Mouse (Mus musculus) T-helper 17 cell (primary cell): Measurements from ENCODE around the gene Camsap2.

Experiments
- in situ Hi-C, 2 experiments: fragments of 300-600 bp; cut with MboI, MseI; formaldehyde crosslinking; loops; 1 replicate in 1 of 2; 2 replicates in 1 of 2; pipeline ENCODE4 v1.15.1; 2025; ENCODE audit warnings: high pct_unique_total_duplicates in 2 of 2

Camsap2 gene

DNA sequence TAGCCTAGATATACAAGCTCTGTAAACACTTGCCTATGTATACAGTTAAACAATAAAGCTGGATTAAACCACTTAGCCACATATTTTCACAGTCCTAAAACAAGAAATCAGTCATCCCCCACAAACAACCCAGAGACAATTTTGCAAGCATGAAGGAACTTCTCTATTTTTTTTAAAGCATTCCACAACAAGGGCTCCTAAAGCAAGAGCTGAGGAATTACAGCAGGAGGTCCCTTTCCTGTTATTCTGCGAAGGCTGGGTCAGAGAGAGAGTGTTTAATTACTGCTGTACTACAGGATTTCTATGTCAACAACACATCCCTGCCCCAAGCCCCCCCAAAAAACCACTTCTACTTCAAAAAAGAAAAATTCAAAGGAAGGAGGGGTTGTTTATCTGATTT is 1.6 kb downstream of the Camsap2 start:
- in situ Hi-C loops, result no loop called here

DNA sequence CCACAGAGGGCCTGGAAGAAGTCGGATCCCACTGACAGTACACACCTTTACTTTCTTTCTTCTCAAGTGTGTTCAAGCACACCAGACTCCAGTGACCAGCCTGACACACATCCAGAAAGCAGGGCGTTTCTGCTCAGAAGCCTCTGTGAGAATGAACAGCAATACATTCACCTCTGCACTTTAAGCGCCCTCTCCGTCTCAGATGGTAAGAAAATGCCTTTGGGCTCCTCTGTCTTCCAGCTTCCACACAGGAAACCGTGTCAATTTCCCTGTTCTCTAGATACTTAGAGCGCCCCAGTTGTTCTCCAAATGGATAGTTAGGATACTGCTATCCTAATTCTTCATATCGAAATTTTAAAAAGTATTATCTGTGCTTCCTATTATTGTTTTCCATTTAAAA is 2.2 kb downstream of the Camsap2 start:
- in situ Hi-C loops, result no loop called here

DNA sequence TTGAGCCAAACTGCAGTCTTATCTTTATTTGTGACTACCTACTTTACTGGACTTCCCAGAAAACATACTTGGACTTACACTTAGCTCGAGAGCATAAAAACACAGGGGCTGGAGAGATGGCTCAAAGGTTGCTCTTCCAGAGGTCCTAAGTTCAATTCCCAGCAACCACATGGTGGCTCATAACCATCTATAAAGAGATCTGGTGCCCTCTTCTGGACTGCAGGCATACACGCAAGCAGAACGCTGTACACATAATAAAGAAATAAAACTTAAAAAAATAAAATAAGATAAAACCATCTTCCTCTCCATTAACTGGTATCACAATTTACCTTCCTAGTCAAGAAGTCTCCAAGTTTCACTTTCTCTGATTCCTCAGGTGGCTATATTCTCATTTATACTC is 5.4 kb downstream of the Camsap2 start:
- in situ Hi-C loops, result no loop called here

GRCm38 (mm10) chr1:136334743-136335142 is 11.2 kb downstream of the Camsap2 start:
- in situ Hi-C loops, result no loop called here

- in situ Hi-C loops, result no loop called here
Measured at GRCm38 (mm10) chr1:136333512-136333911, 12.4 kb downstream of the Camsap2 start.

DNA sequence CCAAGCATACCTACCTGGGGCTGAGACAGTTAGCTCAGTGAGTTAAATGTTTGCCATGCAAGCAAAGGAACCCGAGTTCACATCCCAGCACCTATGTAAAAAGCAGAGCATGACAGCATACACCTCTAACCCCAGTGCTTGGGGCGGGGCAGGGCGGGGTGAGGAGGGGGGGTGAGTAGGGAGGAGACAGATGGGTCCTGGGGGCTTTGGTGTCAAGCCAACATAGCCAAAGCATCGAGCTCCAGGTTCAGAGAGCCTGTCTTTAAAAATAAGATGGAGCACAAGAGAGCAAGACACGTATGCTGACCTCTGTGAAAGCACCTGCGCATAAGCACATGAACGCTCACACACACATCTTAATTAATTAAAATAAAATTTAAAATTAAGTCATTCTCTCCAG is 12.8 kb downstream of the Camsap2 start:
- in situ Hi-C loops, result no loop called here

DNA sequence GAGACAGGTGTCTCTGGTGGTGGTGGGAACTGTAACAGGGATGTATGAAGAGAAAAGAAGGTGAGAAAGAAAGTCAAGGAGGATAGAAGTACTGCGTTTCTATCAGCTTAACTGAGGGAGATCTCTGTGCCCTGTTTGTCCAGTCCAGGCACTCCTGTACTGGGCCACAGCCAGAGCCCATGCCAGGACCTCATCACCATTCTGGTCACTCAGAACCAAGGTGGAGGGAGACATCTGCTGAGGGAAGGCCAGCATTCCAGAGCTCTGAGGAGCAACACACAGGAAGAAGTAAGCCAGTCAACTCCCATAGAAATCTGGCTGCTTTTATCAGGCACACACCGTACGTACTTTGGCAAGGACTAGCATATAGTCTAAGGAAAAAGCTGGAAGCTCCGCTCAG is 14.1 kb downstream of the Camsap2 start:
- in situ Hi-C loops, result no loop called here

DNA sequence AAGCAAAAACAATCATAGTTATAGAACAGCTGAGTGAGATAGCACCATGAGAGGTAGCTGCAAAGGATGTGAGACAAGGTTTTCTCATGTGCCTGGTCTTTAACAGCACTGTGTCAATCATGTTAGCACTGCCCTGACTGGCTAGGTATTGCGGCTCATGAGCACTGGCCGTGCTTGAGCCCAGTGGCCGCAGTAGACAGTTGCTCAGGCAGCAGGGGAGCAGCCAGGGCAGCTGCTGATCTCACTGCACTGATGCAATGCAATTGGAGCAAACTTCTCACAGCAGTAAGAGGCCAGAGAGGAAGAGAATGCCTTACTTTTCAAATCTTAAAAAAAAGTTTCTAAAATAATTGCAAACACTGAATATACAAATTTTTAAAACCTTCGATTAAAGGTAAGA is 16.5 kb downstream of the Camsap2 start:
- in situ Hi-C loops, result no loop called here

GRCm38 (mm10) chr1:136328640-136329039 is 17.3 kb downstream of the Camsap2 start:
- in situ Hi-C loops, result no loop called here

GRCm38 (mm10) chr1:136327638-136328037 is 18.3 kb downstream of the Camsap2 start:
- in situ Hi-C loops, result no loop called here

GRCm38 (mm10) chr1:136325933-136326332 is 20.0 kb downstream of the Camsap2 start:
- in situ Hi-C loops, result no loop called here

DNA sequence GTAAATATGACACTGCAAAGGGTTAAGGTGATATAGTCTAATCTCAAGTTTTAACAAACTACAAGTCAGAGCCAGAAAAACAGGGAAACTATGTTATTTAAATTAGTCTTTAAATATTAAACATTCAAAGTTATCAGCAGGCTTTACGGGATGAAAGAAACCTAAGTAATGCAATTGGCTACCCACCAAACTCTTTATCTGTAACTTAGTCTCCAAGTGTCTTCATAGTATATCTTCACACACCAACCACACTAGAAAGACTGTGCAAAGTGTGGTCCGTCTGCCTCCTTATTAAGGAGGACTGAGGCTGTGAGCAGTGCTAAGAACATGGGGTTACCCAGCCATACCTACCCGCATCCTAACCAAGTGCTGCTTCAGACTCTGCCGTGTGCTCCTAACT is 23.6 kb downstream of the Camsap2 start:
- in situ Hi-C loops, result loop anchor here in 1 of 2 experiments (25.0 kb wide), 1 partner anchor 140 kb away; the partner anchor contains the start of gene Kif14

DNA sequence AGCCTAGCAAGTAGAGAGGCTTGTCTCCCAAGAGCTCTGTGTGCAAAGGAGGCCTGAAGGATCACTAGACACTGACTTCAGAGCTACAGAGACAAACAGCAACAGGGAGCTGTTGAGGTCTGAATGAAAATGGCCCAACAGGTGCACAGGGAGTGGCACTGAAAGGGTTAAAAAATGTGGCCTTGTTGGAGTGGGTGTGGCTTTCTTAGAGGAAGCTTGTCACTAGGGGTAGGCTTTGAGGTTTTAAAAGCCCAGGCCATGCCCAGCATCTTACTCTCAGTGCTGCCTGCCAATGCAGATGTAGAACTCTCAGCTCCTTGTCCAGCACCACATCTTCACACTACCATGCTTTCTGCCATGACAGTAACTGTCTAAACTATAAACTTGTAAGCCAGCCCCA is 29.6 kb downstream of the Camsap2 start:
- in situ Hi-C loops, result loop anchor here in 1 of 2 experiments (25.0 kb wide), 1 partner anchor 146 kb away; the partner anchor contains the start of gene Kif14

DNA sequence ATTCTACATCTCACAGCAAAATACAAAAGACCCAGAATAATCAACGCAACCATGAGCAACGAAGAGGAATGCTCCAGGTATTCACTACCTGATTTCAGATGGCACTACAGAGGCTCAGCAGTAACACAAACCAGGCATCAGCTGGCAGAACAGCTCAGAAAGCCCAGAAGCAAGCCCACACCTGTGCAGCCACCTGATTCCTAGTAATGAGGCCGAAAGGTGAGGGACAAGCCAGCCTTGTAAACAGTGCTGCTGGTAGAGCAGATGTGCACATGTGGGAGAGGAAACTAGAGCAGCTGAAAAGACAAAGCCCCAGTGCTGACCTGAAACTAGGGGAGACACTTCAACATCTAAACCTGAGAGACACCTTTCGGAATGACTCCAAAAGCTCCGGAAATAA is 36.7 kb downstream of the Camsap2 start:
- in situ Hi-C loops, result loop anchor here in 1 of 2 experiments (25.0 kb wide), 1 partner anchor 153 kb away; the partner anchor contains the start of gene Kif14

GRCm38 (mm10) chr1:136306424-136306823 is 39.5 kb downstream of the Camsap2 start:
- in situ Hi-C loops, result loop anchor here in 1 of 2 experiments (25.0 kb wide), 1 partner anchor 156 kb away; the partner anchor contains the start of gene Kif14

GRCm38 (mm10) chr1:136293961-136294360 is 51.9 kb downstream of the Camsap2 start:
- in situ Hi-C loops, result no loop called here

DNA sequence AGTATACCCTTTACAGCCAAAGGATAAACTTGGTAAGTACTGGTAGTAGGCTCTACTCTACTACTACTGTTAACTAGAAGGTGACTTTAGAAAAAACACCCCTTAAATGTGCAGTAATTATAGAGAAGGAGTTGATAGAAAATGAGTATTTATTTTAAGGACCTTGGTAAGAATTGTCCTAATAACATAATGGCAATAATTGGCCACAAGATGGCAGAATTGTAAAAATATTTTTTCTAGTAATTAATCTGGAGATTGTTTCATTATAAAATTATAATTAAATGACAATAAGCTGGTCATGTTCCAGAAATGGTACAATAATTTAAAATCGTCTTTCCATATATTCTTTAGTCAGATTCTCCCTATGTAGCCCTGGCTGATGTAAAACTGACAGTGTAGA is 56.1 kb downstream of the Camsap2 start:
- in situ Hi-C loops, result no loop called here

GRCm38 (mm10) chr1:136277366-136277765 is 68.5 kb downstream of the Camsap2 start:
- in situ Hi-C loops, result no loop called here

GRCm38 (mm10) chr1:136268224-136268623 is 77.7 kb downstream of the Camsap2 start:
- in situ Hi-C loops, result no loop called here

DNA sequence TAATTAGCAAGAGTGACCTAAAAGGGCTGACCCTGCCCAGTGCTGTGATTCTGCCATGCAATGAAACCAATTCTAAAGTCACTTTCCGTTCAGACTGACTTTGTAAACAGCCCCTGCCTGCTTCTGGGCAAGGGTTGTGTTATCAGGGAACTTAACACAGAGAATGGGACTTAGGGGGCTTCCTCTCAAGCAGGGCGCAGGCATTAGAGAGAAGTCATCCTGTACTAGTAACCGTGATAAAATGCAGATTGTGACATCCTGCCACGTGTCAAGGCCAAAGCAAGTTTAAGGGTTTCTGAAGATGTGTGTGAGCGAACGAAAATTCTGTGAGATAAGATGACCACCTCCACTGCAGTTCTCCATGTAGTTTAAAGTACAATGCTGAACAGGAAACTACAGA is 79.8 kb downstream of the Camsap2 start:
- in situ Hi-C loops, result no loop called here

- in situ Hi-C loops, result no loop called here
Measured at GRCm38 (mm10) chr1:136263355-136263754, 82.5 kb downstream of the Camsap2 start.

- in situ Hi-C loops, result no loop called here
Measured at GRCm38 (mm10) chr1:136260635-136261238, 85.2 kb downstream of the Camsap2 start, which contains the start of gene Gpr25. Gpr25 (minus strand) TSS chr1:136260873.

- in situ Hi-C loops, result no loop called here
Measured at GRCm38 (mm10) chr1:136259893-136260634, 85.8 kb downstream of the Camsap2 start.
